Mouse (Mus musculus): Measurements from ENCODE around the gene Morf4l2. TPM values are rescaled to one million over a fixed set of nuclear protein-coding genes. Genes with fewer than 3 reads are reported as not detected.
"Not testable (repeated sequence)": the region's sequence is repeated elsewhere in the genome, so short reads cannot be mapped to it uniquely, and the experiment has no call there.

Morf4l2 gene
- total and polyA plus RNA-seq, 2 experiments = 24.8 to 127 TPM

DNA sequence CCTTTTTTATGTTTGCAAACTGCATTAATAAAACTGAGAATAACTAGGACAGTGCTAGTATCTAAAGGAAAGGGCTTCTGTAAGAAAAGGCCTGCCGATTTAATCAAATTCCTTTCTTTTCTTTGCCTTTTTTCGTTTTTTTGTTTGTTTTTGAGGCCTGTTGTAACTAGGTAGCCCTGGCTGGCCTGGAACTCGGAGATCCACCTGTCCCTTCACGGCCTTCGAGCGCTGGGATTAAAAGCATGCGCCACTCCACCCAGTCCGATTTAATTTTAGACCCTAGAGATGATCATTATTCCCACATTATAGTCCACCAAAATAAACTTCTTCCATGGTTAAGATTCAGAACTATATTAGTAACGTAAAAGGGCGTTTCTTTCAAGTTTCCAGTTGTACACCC, 1.2 kb downstream of the Morf4l2 start:
- peaks cover 3% of the 10 kb centered on the region; the same call in 1 of the 2 replicates for H3K36me3 ChIP-seq (ENCODE audit: control insufficient read depth, insufficient read depth, low read length)
- peak overlapping the region; percentile 74 for H3K4me3 ChIP-seq (ENCODE audit: insufficient read depth, low read depth, low read length)
- H3K27ac ChIP-seq (replicated peaks; ENCODE audit: insufficient read depth, low read depth, low read length) = peak overlapping the region; percentile 82
- TF ChIP-seq POLR2A (IDR thresholded peaks at IDR 0.05; ENCODE audit: extremely low read depth, insufficient read depth, low read length) = no peak
- WGBS = 1% methylated on average over 10 of the region's 10 CpGs
- H3K4me1 ChIP-seq (ENCODE audit: control insufficient read depth, insufficient read depth, low read length) = peaks cover 4% of the 10 kb centered on the region
- no peaks in the 10 kb centered on the region for H3K27me3 ChIP-seq (ENCODE audit: control insufficient read depth, insufficient read depth, low read length)
- peaks cover 3% of the 10 kb centered on the region; the same call in 1 of the 2 replicates for H3K79me2 ChIP-seq (ENCODE audit: control insufficient read depth, insufficient read depth, low read length)
- peak overlapping the region; percentile 82 for H3K9ac ChIP-seq (ENCODE audit: low read depth, low read length)
- DNase-seq (ENCODE audit: extremely low read depth, low read depth, low spot score) = peak; percentile 52

DNA sequence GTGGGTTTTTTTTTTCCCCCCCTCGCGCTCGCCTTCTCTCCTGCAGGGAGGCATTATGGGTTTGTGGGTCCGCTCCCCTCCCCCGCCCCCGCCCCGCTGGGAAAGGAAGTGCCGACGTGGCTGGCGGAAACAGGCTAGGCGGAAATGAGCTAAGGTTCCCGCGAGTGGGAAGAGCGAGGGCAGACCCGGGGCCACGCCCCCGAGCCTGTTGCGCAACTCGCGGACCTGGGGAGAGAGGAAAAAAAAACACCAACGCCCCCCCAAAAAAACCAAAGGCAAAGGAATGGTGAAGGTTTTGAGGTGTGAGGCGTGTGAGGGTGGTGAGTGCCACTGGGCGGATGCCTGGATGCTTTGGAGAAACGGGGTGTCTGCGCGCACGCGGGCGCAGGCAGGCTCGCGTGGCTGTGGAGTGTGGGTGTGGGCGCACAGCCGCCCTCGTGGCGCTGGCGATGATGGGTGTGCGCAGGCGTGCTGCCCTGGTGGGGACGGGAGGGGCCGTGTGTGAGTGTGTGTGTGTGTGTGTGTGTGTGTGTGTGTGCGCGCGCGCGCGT, 1.8 kb downstream of the Morf4l2 start:
- Histone ChIP-seq H3K9ac (ENCODE audit: low read depth, low read length) (peak overlapping the region; percentile 82), H3K27me3 (ENCODE audit: control insufficient read depth, insufficient read depth, low read length) (no peaks in the 10 kb centered on the region), H3K4me1 (ENCODE audit: control insufficient read depth, insufficient read depth, low read length) (peaks cover 4% of the 10 kb centered on the region), H3K36me3 (ENCODE audit: control insufficient read depth, insufficient read depth, low read length) (peaks cover 2% of the 10 kb centered on the region; the same call in 1 of the 2 replicates), H3K4me3 (ENCODE audit: insufficient read depth, low read depth, low read length) (peak overlapping the region; percentile 74), H3K27ac (replicated peaks; ENCODE audit: insufficient read depth, low read depth, low read length) (peak overlapping the region; percentile 82), H3K79me2 (ENCODE audit: control insufficient read depth, insufficient read depth, low read length) (peaks cover 3% of the 10 kb centered on the region; the same call in 1 of the 2 replicates)
- under 1% methylated on average over 36 of the region's 46 CpGs for WGBS
- peak; percentile 61 for DNase-seq (ENCODE audit: extremely low read depth, low read depth, low spot score)
- TF ChIP-seq CTCF (IDR thresholded peaks at IDR 0.05; ENCODE audit: low read depth, low read length) (no peak), POLR2A (IDR thresholded peaks at IDR 0.05; ENCODE audit: extremely low read depth, insufficient read depth, low read length) (0 out of 2 replicates have a peak, but pooled peaks have one; percentile 29)

DNA sequence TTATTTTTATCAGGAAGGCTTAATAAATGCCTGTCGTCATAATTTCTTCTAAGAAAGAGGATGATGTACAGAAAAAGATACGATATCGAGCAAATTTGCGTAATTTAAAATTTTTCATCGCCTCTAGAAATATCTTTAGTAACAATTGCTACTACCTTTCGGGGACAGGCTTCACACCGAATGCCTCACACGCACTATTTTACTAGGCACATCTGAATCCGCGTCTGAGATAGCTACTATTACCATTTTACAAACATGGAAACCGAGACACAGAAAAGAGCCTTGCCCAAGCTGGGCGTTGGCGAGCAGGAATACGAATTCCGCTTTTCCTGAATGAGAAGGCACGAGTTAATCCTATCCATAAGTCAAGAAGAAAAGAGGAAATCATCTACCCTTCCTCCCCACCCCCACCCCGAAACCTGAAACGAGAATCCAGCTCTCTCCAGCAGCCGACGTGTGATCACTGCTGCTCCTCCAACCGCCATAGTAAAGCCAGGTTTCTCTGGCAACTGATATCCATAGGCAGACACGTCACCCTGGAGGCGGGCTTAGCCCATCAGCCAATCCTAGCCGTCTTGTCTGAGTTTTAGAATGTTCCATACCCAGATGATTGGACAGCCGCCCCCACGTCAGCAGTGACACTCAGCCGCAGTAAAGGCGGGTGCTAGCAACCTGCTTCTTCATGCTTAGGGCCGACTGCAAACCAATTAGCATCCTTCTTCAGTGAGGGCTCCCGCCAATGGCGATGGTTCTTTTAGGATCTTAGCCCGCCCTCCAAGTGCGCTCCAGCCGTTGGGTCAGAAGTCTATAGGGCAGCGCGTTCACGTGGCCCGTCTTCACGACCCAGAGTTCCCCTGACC, 2.5 kb downstream of the Morf4l2 start:
- Histone ChIP-seq H3K4me3 (ENCODE audit: insufficient read depth, low read depth, low read length) (peak overlapping the region; percentile 74), H3K27me3 (ENCODE audit: control insufficient read depth, insufficient read depth, low read length) (no peaks in the 10 kb centered on the region), H3K9ac (ENCODE audit: low read depth, low read length) (peak overlapping the region; percentile 76), H3K4me1 (ENCODE audit: control insufficient read depth, insufficient read depth, low read length) (peaks cover 4% of the 10 kb centered on the region), H3K27ac (replicated peaks; ENCODE audit: insufficient read depth, low read depth, low read length) (peak overlapping the region; percentile 76), H3K36me3 (ENCODE audit: control insufficient read depth, insufficient read depth, low read length) (peaks cover 5% of the 10 kb centered on the region; the same call in 1 of the 2 replicates), H3K79me2 (ENCODE audit: control insufficient read depth, insufficient read depth, low read length) (peaks cover 3% of the 10 kb centered on the region; the same call in 1 of the 2 replicates)
- peak; percentile 95 for DNase-seq (ENCODE audit: extremely low read depth, low read depth, low spot score)
- peak; percentile 71 for TF ChIP-seq POLR2A (IDR thresholded peaks at IDR 0.05; ENCODE audit: extremely low read depth, insufficient read depth, low read length)
- no peak for TF ChIP-seq CTCF (IDR thresholded peaks at IDR 0.05; ENCODE audit: low read depth, low read length)
- under 1% methylated on average over 39 of the region's 39 CpGs for WGBS

DNA sequence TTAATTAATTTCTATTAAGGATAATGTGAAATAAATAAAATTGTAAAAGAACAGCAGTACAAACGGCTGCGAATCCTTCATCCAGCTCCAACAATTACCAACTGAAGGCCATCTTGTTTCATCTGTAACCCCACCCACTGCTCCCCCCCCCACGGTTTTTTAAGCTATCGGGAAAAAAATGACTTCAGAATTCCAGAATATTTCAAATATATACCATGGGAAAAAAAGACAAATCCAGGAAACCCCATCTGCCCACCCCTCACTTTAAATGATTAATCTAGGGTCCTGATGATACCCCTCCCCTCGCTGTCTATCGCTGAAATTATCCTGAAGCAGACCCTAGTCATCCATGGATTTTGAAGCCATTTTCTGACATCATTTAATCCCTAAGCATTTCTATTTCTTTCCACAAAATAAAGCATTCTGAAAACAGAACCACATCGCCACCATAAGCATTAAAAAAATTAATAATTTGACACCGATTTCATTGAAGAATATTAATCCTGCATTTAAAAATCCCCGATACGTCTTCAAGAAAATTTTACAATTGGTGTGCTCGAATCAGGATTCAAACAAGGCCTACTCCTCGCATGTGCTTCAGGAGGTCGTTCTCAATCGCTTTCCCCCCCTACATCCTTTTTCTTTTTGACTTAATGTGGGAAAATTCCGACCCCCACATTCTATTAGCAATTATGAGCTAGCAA, 3.3 kb downstream of the Morf4l2 start:
- Histone ChIP-seq H3K4me3 (ENCODE audit: insufficient read depth, low read depth, low read length) (peak overlapping the region; percentile 69), H3K4me1 (ENCODE audit: control insufficient read depth, insufficient read depth, low read length) (peaks cover 4% of the 10 kb centered on the region), H3K27me3 (ENCODE audit: control insufficient read depth, insufficient read depth, low read length) (no peaks in the 10 kb centered on the region), H3K9ac (ENCODE audit: low read depth, low read length) (peak overlapping the region; percentile 51; the same call in 1 of the 2 replicates), H3K27ac (replicated peaks; ENCODE audit: insufficient read depth, low read depth, low read length) (no peak overlapping the region), H3K36me3 (ENCODE audit: control insufficient read depth, insufficient read depth, low read length) (peaks cover 8% of the 10 kb centered on the region; the same call in 1 of the 2 replicates), H3K79me2 (ENCODE audit: control insufficient read depth, insufficient read depth, low read length) (peaks cover 3% of the 10 kb centered on the region; the same call in 1 of the 2 replicates)
- TF ChIP-seq CTCF (IDR thresholded peaks at IDR 0.05; ENCODE audit: low read depth, low read length) = no peak
- no peak for TF ChIP-seq POLR2A (IDR thresholded peaks at IDR 0.05; ENCODE audit: extremely low read depth, insufficient read depth, low read length)
- under 1% methylated on average over 15 of the region's 15 CpGs for WGBS
- peak; percentile 3 for DNase-seq (ENCODE audit: extremely low read depth, low read depth, low spot score)

DNA sequence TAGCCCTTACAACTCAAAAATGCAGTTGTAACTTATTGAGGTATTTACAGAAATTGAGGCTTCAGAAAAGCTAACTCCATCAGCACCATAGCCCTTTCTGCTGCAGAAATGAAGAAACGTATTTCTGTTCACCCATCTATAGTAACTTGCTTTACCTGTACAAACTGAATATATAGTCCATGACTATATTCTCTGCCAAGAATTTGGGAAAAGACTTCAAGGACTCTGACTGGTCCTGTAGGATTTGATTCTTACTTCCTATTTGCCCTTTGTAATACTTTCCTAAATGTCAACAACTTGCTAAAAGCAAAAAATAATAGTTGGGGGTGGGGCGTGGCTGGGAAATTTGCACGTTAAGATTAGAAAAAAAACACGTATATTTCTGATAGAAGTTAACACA, 11.5 kb downstream of the Morf4l2 start:
- no peaks in the 10 kb centered on the region for H3K79me2 ChIP-seq (ENCODE audit: control insufficient read depth, insufficient read depth, low read length)
- H3K4me1 ChIP-seq (ENCODE audit: control insufficient read depth, insufficient read depth, low read length) = no peaks in the 10 kb centered on the region
- WGBS = 86% methylated on average over 4 of the region's 4 CpGs
- no peaks in the 10 kb centered on the region for H3K27me3 ChIP-seq (ENCODE audit: control insufficient read depth, insufficient read depth, low read length)
- H3K36me3 ChIP-seq (ENCODE audit: control insufficient read depth, insufficient read depth, low read length) = peaks cover 12% of the 10 kb centered on the region
- no peak overlapping the region for H3K9ac ChIP-seq (ENCODE audit: low read depth, low read length)
- no peak overlapping the region for H3K27ac ChIP-seq (replicated peaks; ENCODE audit: insufficient read depth, low read depth, low read length)
- H3K4me3 ChIP-seq (ENCODE audit: insufficient read depth, low read depth, low read length) = no peak overlapping the region
- TF ChIP-seq POLR2A (IDR thresholded peaks at IDR 0.05; ENCODE audit: extremely low read depth, insufficient read depth, low read length) (no peak), CTCF (IDR thresholded peaks at IDR 0.05; ENCODE audit: low read depth, low read length) (no peak)
- no peak for DNase-seq (ENCODE audit: extremely low read depth, low read depth, low spot score)

DNA sequence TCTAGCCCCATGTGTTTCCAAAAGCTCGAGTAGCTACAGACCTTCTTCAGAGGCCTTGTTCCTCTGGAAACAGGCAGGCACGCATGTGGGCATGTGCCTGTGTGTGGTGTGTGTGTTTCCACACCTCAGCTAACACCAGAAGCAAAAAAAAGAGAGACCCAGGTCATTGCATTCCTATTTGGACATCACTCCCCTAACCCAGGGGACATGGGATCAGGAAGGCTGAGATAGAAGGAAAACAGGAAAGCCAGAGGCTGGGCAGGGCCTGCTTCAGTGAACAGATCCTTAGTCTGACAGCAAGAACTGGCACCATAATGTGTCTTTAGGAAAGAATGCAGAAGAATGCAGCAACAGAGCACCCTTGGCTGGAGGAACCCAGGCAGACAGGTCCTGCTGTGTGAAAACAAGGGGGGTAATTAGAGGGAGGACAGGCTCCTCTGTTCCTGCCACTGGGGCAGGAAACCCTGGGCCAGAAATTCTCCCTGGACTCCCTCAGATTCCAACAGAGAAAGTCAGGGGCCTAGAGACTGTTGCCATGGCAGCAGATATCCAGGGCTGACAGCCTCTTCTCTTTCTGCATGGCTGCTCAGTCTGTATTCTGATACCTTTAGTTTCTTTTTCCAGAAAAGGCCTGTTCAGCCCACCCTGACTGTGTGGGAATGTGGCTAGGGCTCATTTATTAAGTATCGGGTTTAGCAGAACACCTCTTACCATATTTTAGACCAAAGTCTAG, 28.6 kb downstream of the Morf4l2 start:
- H3K79me2 ChIP-seq (ENCODE audit: control insufficient read depth, insufficient read depth, low read length); H3K4me1 ChIP-seq (ENCODE audit: control insufficient read depth, insufficient read depth, low read length); H3K36me3 ChIP-seq (ENCODE audit: control insufficient read depth, insufficient read depth, low read length); H3K4me3 ChIP-seq (ENCODE audit: insufficient read depth, low read depth, low read length); H3K9ac ChIP-seq (ENCODE audit: low read depth, low read length); H3K27me3 ChIP-seq (ENCODE audit: control insufficient read depth, insufficient read depth, low read length); DNase-seq (ENCODE audit: extremely low read depth, low read depth, low spot score); H3K27ac ChIP-seq (replicated peaks; ENCODE audit: insufficient read depth, low read depth, low read length): not testable (repeated sequence)
- WGBS = 91% methylated on average over 3 of the region's 3 CpGs

All from liver, adult 2 months (tissue).